Mouse (Mus musculus) brain, embryonic 14.5 days (tissue): ENCODE measurements around the gene Lipt2.

ENCODE experiments used
- CTCF ChIP-seq: fragments of 200-500 bp; IDR thresholded peaks from 2 replicates; pipeline ENCODE4 v1.5.1; 2012; ENCODE audit warnings: inconsistent platforms, mild to moderate bottlenecking, moderate library complexity, borderline replicate concordance; ENCODE audit not compliant: insufficient read depth, insufficient read length; ENCODE audit errors: extremely low read depth
- POLR2A ChIP-seq: fragments of 200-500 bp; IDR thresholded peaks from 2 replicates; pipeline ENCODE4 v1.6.1; 2012; ENCODE audit warnings: mild to moderate bottlenecking, inconsistent platforms, borderline replicate concordance; ENCODE audit not compliant: poor library complexity, insufficient read depth, insufficient read length, severe bottlenecking; ENCODE audit errors: extremely low read depth

DNA sequence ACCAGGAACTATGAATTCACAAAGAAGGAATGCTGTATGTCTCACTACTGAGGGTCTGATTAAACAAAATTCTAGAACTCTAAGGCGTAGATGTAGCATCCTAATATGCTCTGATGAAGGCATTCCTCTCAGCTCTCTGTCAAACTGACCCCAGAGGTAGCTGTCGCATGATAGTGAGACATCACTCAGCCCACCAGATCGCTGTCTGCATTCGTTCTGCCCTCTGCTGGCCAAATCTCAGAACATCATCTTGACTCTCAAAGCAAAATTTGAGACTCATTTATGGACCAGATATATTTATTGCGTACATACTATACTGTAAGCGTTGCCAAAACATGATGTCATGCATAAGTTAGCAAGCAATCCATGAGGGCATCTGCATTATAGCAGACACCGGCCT lies 28.5 kb downstream of the Lipt2 start:
- TF ChIP-seq CTCF: peak; percentile 75
- no peak for TF ChIP-seq POLR2A
